Mouse (Mus musculus) retina, postnatal 7 days (tissue): ENCODE data around the gene Hoxc9.

Experiments used
- DNase-seq: peaks from one replicate; pipeline ENCODE4 v3.0.0-alpha.2; 2012; ENCODE audit warnings: low read depth, low spot score

Gene Hoxc9

DNA sequence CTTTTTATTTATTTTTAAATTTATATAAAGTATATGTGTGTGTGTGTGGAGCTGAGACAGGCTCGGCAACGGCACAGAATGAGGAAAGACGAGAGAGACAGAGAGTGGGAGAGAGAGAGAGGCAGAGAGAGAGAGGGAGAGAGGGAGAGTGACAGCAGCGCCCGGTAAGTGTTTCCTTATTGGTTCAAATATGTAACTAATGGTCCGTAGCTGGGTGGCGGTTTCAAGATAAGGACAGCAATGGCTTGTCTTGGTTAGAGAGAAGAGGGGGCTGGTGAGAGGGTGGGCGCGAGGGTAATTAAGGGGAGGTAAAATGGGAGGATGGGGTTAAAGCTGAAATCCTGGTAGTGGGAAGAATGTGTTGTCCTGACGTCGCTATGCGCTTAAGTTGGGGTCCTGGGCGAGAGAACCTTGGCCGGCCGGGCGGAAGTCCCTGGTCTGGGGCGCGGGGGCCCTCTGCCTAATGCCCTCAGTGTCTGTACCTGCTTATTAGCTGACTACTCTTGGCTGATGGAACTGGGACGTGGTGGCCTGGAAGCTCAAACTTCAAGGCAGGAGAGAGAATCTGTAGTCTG lies 22.5 kb downstream of the Hoxc9 start:
- DNase-seq = no peak

DNA sequence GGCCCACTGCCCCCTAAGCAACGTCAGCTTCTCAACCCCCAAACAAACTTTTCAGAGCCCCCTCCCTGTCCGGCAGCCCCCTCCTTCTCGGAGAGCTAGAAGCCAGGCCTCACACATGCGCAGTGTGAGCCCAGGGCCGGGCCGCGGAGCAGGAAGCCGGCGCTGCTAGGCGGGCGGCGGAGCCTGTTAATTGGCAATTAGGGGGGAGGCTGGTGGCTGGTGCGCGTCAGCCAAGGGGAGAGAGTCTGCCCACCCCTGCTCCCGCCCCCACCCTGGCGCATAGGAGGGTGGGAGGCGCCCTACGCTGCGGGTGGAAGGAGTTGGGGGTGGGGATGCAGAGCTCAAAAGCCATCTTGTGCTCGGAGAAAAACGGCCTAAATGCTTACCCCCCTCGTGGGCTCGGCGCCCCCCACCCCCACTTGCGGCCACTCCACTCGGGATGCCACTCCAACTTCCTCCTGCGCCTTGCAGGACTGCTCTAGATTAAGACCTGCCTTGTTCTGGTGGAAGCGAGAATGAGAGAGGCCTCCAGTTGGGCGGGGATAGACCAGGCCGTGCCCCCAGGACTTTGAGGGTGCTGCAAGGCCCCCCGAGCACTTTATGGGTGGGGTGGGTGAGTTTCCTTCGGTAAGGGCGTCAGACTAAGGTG lies 23.1 kb downstream of the Hoxc9 start:
- no peak for DNase-seq

DNA sequence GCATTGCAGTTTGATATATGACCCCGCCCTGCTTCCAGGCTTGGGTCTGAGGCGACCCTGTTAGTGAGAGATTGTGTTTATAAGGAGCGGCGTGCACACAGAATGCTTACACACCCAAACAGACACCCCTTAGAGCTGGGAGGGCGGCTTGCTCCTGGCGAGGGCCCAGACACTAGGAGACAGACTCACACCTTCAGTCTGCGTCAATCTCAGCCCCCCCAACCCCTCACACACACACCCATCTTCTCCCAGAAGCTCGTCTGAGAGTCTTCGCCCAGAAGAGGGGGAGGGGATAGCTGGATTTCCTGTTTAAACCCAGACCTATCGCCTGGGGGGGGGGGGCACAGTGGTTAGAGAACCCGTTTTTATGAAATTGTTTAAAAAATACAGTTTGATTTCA lies 23.7 kb downstream of the Hoxc9 start:
- DNase-seq = no peak

DNA sequence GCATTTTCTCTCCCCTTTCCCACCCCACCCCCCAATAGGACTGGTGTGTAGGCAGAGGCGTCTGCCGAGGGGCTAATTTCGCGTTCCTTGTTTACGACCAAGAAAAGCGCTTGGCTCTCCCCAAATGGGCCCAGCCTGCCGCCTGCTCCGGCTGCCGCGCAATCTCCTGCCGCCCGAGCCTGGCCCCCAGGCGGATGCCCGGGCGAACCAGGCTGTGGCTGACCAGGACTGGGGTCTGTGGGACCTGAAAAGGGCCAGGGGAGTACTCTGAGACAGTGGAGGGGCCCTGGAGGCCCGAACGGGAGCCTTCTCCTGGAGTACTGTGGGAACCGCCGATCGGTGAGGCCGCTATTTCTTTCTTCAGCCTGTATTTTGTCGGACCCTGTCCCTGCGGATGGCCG lies 24.3 kb downstream of the Hoxc9 start:
- DNase-seq = no peak

DNA sequence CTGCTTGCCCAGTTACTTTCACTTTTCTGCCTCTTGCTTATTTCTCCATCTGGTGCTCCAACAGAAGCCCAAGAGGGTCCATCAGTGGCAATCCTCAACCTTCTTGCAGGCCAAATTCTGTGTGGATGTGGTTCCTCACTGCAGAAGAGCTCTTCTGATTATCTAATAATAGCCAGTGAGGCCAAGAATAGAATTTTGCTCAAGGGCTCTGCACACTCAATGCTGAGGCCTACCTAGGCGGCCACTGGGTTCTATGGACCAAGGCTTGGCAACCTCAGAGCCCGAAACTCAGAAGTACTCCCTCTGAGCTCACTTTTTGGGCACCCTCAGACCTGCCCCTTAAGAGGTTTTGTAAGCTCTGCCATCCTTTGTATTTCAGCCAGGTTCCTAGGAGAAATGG lies 25.1 kb downstream of the Hoxc9 start:
- no peak for DNase-seq

DNA sequence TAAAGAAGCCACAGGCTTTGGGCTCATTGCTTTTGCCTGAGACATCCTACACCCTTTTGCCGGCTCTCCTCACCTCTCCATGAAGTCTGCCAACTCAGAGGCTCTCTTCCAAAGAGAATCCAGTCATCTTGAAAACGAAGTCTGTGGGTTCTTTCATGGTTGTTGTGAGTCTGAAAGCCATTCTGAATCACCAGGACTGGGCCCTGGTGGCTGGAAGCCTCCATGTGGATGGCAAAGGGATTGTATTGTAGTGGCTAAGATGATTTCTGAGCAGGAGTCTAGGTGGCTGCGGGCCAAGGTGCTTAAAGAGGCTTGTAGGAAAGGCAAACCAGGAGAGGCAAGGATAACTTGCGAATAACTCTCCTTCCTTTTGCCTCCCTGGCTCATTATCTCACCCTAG lies 25.9 kb downstream of the Hoxc9 start:
- no peak for DNase-seq

DNA sequence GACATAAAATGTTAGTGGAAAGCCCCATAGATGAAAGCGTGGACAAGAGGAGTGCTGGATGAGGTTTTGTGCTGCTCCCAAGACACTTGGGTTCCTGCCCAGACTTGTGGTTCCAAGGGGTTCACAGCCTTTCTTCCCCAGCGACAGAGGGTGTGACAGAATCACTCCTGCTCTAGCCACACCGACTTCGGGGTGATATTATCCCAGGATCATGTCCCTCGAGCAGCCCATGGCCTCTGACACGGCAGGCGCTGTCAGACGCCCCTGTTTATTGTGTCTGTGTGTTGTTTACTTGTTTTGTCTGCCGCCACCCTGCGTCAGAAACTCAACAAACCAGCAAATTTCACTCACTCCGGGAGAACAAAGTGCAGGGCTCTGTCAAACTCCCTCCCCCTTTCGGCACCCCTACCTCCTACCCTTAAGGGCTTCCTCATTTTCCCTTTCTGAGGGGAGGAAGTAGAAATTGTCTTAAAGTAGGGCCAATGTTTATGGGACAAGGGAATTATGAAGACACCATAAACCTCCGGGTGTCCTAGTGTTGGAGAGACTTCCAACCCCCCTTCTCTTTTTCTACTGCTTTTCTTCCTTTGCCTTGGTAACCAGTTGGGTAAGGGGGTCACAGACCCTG lies 26.7 kb downstream of the Hoxc9 start:
- no peak for DNase-seq

DNA sequence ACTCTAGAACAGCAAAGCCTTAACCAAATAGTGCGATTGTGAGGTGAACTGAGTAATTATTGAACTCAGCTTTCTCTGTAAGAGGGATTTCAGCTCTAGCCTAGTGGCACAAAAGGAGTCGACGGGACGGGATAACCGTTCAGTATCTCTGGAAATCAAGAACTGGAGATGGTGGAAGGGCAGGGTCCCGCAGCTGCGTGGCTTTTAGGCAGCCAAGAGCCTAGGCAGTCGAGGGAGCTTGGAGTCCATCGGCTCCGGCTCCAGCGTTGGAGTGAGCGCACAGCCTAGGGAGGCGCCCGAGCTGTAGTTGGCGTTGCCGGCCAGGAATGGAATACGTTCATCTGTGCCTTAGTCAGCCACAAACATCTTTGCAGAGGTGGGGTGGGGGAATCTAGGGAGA lies 29.1 kb downstream of the Hoxc9 start:
- DNase-seq = no peak

DNA sequence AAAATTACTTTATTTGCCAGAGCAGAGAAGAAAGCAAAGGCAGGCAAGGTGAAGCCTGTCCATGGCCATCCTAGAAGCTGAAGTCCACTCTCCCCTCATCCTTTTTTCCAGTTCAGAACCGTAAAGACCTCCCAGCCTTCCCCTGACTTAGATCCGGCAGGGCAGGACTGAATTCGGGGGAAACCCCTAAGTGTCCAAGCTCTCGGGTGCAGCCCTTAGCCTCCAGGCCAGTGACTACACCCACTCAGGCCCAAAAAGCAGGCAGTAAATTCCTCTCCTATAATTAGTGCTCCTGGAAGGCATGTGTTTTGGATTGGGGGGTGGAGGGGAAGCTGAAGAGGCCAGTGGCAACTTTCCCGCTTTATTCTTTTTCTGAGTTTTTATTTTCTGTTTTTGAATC lies 29.6 kb downstream of the Hoxc9 start:
- no peak for DNase-seq

DNA sequence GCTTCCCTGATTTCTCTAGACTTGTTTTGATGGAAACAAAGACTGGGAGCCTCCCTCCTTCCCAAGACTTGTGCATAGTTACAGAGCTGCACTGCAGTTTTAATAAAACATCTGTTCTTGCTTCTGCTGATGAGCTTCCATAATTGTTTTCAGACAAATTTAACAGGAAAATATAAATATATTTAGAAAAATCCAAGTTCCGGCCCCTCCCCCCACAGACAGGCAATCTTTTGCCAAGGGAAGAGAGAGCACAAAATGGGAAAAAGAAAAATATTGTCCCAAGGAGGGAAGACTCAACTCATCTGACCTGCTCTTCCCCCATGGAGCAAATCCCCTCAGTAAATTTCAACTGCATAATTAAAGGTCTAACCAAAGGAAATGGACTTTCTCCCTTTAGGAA lies 30.1 kb downstream of the Hoxc9 start:
- DNase-seq = no peak

DNA sequence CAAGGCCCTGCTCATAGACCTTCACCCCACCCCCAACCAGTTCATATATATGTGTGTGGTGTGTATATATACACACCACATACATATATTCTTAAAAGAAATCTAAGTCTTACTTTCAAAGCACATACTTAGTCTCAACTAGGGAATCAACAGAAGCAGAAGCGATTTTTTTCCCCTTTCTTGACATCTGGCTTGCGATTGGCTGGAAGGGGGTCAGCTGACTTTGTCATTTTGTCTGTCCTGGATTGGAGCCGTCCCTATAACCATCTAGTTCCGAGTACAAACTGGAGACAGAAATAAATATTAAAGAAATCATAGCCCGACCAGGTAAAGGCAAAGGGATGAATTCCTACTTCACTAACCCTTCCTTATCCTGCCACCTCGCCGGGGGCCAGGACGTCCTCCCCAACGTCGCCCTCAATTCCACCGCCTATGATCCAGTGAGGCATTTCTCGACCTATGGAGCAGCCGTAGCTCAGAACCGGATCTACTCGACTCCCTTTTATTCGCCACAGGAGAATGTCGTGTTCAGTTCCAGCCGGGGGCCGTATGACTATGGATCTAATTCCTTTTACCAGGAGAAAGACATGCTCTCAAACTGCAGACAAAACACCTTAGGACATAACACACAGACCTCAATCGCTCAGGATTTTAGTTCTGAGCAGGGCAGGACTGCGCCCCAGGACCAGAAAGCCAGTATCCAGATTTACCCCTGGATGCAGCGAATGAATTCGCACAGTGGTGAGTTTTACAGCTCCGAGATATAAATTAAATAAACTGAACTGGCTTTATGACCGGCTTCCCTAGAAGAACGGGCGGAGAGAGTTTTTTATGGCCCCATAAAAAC lies 33.2 kb downstream of the Hoxc9 start:
- no peak for DNase-seq

DNA sequence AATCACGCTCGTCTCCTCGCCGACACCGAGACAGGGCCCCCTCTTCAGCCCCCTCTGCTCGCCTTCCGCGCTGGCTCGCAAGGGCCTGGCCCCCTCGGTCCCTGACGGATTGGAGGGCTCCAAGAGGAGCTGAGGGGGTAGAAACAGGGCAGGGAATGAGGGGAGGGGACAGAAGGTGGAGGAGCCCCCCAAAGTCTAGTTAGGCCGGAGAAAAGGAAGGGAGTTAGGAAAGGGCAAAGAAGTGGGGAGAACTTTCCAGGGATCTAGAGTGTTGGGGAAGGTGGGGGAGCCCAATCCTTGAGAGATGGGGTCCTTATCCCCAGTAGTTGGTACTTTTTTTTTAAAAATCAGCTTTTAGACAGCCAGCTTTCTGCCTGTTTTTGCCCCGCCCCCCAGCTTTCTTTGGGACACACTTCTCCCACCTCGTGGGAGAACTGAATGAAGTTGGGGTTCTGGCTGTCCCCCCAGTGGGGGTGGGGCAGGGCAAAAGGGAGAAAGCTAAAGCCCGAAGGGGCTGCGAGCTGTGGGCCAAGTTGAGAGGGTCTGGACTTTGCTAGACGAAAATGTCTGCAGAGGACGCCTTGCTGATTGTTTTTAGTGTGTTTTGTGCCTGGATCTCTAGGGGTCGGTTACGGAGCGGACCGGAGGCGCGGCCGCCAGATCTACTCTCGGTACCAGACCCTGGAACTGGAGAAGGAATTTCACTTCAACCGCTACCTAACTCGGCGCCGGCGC lies 34.0 kb downstream of the Hoxc9 start:
- no peak for DNase-seq

DNA sequence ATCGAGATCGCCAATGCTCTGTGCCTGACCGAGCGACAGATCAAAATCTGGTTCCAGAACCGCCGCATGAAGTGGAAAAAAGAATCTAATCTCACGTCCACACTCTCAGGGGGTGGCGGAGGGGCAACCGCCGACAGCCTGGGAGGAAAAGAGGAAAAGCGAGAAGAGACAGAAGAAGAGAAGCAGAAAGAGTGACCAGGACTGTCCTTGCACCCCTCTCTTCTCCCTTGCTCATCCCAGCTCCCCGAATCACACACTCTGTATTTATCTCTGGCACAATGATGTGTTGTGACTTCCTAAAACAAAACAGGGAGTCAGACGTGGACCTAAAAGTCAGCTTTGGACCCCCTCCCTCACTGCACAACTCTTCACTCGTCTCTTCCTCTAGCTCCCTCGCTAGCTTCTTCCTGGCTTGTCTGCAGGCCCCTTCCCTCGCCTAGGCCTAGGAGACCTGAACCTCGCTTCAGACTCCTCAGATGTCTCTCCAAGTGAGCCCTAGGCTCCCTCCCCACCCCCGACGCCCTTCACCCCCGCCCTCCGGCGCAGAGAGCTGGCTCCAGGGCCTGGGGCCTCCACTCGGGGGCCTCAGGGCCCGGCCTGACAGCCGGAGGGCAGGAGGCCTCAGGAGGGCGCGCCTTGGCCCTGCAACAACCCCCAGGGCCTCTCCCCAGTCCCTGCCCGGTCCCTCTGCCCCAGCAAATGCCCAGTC lies 34.8 kb downstream of the Hoxc9 start:
- DNase-seq = no peak

DNA sequence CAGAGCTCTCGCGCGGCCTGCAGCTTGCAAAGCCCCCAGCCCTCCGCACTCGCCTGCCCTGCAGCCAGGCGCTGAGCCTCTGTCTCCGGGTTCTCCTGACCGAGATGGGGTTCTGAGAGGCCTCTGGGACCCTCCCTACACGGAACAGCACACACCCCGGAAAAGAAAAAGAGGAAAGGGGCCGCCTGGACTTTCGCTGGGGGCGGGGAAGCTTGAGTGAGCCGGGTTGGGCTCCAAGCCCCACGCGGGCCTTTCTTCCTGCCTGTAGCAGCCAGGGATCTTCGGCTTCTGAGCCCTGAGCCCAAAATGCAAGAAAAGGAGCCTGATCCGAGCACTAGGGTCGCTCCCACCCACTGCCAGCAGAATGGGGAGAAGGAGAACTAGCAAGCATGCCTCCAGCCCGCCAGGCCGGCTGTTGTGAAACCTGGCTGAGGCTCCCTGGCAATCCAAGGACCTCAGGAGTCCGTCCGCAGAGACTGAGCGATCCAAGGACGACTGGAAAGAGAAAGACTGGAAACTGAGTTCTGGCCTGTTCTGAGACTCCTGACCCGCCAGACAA lies 35.8 kb downstream of the Hoxc9 start:
- no peak for DNase-seq

DNA sequence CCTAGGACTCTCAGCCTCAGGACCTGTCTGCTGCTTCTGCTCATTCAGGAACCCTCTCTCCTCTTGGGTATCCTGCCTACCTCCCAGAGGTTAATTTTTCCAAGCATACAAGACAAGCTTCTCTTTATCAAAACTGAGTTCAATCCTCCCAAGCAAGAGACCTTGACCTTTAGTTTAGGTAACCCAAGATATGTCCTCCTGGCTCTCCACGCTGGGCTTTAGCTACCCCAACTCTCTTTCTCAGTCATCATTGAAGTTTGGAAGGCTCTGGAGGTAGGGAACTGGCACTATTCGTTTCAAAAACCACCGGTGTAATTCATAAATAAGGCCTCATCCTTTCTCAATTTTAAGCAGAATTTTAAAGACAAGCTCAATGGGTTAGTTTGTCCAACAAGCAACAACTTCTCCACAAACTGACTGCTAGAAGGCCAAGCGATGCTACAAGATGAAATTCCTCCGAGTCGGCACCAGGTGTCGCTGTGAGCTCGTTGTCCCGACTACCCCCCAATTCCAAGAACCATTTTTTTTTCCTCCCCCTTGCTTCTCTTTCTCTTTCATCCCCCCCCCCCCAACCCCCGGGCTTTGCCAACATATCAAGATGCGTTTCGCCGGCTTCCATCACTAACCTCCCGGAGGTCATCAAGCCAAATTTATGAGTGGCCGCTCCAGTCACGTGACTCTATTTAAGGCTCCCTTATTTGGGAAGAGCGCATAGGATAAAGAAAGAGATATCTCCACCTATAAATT lies 37.2 kb downstream of the Hoxc9 start:
- DNase-seq = no peak

DNA sequence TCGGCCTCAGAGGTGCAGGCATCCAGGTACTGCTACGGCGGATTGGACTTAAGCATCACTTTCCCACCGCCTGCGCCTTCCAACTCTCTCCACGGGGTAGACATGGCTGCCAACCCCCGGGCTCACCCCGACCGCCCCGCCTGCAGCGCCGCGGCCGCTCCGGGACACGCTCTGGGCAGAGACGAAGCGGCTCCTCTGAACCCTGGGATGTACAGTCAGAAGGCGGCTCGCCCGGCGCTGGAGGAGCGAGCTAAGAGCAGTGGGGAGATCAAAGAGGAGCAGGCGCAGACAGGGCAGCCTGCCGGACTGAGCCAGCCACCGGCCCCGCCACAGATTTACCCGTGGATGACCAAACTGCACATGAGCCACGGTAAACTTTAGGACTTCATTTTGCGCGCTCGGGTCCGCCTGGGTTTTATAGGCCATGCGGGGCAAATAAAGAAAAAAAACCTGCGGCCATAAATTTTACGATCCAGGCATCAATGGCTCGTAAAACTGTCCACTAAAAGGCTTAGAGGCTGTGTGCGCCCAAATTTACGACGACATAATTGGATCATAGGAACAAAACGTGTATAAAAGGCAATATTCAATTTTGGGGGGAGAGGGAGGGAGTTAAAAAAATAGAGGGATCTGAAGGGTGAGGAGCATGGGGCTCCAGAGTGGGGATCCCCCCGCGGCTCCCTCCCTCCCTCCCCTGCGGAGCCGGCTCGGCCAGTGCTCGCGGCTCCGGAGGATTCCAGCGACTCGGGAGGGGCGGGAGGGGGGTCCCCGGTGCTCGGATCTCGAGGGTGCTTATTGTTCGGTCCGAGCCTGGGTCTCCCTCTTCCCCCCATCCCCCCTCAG lies 38.1 kb downstream of the Hoxc9 start:
- no peak for DNase-seq

DNA sequence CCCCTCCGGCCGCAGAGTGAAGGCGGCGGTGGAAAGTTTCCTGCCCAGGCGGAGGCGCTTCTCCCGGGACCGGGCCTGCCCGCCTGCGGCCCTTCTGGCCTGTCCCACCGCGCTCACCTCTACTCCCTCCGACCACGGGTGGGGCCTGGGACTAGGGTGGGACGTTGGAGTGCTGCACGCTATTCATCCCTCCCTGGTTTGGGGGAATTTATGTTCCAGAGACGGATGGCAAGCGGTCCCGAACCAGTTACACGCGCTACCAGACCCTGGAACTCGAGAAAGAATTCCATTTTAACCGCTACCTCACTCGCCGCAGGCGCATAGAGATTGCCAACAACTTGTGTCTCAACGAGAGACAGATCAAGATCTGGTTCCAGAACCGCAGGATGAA lies 38.8 kb downstream of the Hoxc9 start:
- no peak for DNase-seq

DNA sequence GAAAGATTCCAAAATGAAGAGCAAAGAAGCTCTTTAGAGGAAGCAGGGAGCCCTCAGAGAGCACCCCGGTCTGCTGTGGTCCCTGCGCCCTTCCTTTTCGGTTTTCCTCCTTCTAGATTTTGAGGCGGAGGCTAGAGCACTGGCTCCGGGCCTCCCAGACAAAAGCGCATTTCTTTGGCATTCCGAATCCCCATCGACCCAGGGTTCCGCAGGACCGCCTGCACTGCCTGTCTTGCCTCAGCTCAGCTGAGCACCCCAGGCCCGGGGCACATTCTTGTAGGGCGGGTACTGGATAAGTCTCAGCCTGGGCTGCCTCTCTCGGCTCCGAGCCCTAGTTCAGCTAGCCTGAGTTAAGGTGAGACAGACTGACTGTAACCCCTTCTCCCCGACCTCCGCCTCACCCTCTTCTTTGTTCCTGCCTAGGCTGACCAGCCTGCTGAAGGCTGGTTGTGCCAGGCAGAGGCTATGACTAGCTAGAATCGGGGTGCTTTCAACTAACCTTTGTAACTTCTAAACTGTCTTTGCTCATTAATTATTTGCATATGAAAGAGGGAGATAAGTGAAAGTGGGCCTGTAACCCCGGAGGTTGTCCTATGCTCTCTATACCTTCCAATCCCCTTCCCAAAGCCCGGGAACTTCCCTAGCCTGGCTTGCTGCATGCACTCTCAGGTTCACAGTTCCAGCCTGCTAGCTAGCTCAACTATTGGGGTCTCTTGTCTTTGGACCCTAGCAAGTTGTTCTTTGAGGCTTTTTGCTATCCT lies 39.3 kb downstream of the Hoxc9 start:
- no peak for DNase-seq

DNA sequence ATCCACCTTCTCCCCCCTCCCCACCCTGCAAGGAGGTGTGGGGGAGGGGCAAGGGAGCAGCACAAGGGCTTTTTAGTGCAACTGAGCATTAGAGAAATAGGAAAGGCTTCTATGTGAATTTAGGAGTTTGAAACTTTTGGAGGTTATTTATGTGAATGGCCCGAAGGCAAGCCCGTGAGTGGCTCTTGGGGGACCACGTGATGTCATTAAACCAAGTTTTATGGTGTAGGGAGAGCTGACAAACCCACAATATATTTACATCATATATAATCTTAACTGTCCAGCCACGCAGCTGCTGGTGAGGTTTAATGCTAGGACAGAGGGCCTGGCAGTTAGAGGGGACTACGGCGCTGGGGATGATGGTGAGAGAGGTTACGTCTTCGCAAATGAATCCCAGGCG lies 42.4 kb downstream of the Hoxc9 start, which contains the start of gene Hoxc4:
Gene Hoxc4, plus strand, starts transcription at position 299 of the 400 bp plus-strand sequence.
- no peak for DNase-seq
